Mouse (Mus musculus): ENCODE data around the gene Col9a1. TPM values are rescaled to one million over a fixed set of nuclear protein-coding genes. Genes with fewer than 3 reads are reported as not detected.

Col9a1 gene
- polyA plus RNA-seq, 1 experiment from 2014 or later: 0.07 TPM

DNA sequence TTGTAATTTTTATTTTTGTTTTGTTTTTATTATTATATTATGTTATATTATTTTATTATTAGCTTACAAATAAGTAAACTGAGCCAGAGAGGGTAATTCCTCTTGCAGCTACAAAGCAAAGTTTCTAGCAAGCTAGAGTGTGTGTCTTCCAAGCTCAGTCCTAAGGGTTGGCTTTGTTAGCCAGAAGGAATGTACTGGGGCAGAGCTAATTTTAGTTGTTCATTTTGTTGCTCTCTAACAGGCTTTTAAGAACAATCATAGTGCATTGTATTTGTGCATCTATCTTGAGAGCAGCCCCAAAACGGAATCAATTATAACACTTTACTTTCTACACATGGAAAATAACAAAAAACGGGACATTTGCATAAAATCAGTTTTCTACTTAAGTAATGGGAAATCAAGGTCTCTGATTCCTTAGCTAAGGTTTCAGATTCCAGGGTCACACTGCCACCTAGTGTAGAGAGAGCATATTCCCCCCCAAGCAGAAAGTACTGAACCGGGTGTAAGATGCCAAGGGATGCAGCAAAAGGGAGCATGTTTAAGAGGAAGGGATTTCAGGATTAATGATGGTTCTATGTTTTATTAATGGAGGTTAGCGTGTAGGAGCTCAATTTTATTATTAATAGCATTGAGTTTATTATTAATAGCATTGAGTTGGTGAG, 6.1 kb upstream of the Col9a1 start:
- 4% methylated on average over 4 of the region's 4 CpGs for WGBS (ENCODE audit: insufficient replicate concordance)
- ATAC-seq (ENCODE audit: low read depth): no peak
- Histone ChIP-seq H3K36me3 (ENCODE audit: control insufficient read depth, insufficient read depth) (no peaks in the 10 kb centered on the region), H3K9me3 (replicated peaks; ENCODE audit: control insufficient read depth, low read length) (no peaks in the 10 kb centered on the region), H3K27ac (ENCODE audit: low read length) (no peak overlapping the region), H3K27me3 (ENCODE audit: control insufficient read depth, insufficient read depth, low read depth, low read length) (no peaks in the 10 kb centered on the region), H3K4me2 (ENCODE audit: low read depth, low read length) (no peak overlapping the region), H3K9ac (ENCODE audit: low read depth, low read length) (no peak overlapping the region), H3K4me3 (ENCODE audit: low read depth, low read length) (no peak overlapping the region), H3K4me1 (ENCODE audit: control insufficient read depth, low read depth, low read length) (no peaks in the 10 kb centered on the region)

DNA sequence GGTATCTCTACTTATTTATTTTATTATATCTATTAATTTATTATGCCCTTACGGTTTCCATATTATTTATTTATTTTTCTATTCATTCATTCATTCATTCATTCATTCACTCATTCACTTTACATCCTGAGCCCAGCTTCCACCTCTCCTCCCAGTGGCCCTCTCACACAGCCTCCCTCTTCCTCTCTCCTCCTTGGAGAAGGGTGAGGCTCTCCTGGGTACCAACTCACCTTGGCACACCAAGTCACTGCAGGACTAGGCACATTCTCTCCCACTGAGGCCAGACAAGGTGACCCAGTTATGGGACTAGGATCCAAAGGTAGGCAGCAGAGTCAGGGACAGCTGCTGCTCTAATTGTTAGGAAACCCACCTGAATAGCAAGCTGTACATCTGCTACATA, 5.5 kb upstream of the Col9a1 start:
- Histone ChIP-seq H3K4me1 (ENCODE audit: control insufficient read depth, low read depth, low read length) (no peaks in the 10 kb centered on the region), H3K4me3 (ENCODE audit: low read depth, low read length) (no peak overlapping the region), H3K27ac (ENCODE audit: low read length) (no peak overlapping the region), H3K27me3 (ENCODE audit: control insufficient read depth, insufficient read depth, low read depth, low read length) (no peaks in the 10 kb centered on the region), H3K9ac (ENCODE audit: low read depth, low read length) (no peak overlapping the region), H3K9me3 (replicated peaks; ENCODE audit: control insufficient read depth, low read length) (no peaks in the 10 kb centered on the region), H3K36me3 (ENCODE audit: control insufficient read depth, insufficient read depth) (no peaks in the 10 kb centered on the region), H3K4me2 (ENCODE audit: low read depth, low read length) (no peak overlapping the region)
- no peak for ATAC-seq (ENCODE audit: low read depth)
- 33% methylated on average over 1 of the region's 1 CpGs for WGBS (ENCODE audit: insufficient replicate concordance)

DNA sequence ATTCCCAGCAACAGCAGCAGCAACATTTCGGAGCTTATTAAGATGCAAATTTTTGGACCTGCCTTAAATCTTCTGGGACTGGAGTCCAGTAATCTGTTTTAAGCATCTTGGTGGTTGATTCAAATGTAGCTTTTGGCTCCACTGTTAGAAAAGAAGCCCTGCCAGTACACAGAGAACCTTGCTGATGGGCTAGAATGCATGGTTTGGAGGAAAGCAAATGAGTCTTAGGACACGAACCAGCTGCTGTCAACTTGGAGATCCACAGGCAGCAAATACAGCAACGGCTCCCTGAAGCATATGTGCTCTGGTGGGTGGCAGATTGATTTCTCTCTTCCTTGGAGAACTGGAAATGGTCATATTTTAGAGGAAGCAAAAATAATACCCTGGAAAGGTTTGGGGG, 4.8 kb upstream of the Col9a1 start:
- H3K9me3 ChIP-seq (replicated peaks; ENCODE audit: control insufficient read depth, low read length): no peaks in the 10 kb centered on the region
- H3K9ac ChIP-seq (ENCODE audit: low read depth, low read length): no peak overlapping the region
- no peaks in the 10 kb centered on the region for H3K36me3 ChIP-seq (ENCODE audit: control insufficient read depth, insufficient read depth)
- H3K27ac ChIP-seq (ENCODE audit: low read length): no peak overlapping the region
- no peaks in the 10 kb centered on the region for H3K4me1 ChIP-seq (ENCODE audit: control insufficient read depth, low read depth, low read length)
- no peaks in the 10 kb centered on the region for H3K27me3 ChIP-seq (ENCODE audit: control insufficient read depth, insufficient read depth, low read depth, low read length)
- 32% methylated on average over 3 of the region's 3 CpGs for WGBS (ENCODE audit: insufficient replicate concordance)
- no peak for ATAC-seq (ENCODE audit: low read depth)
- H3K4me3 ChIP-seq (ENCODE audit: low read depth, low read length): no peak overlapping the region
- no peak overlapping the region for H3K4me2 ChIP-seq (ENCODE audit: low read depth, low read length)

DNA sequence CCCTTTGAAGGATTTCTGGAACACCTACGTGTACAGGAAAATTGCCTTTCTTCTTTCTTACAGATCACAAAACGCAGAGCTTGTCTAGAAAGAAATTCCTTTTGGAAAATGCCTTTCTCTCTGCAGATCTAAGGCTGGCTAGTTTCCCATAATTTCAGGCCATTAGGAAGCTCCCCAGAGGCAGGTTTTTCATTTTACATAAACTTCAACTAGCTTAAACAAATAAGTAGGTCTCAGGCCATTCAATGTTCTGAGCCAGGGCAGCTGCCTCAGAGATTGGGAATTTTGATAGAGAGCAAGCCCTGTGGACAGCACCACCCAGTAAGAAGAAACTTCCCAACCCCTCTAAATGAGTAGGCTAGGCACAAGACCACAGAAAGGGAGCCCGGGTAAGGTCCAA, 1.6 kb upstream of the Col9a1 start:
- H3K27me3 ChIP-seq (ENCODE audit: control insufficient read depth, insufficient read depth, low read depth, low read length): no peaks in the 10 kb centered on the region
- 54% methylated on average over 3 of the region's 3 CpGs for WGBS (ENCODE audit: insufficient replicate concordance)
- H3K4me3 ChIP-seq (ENCODE audit: low read depth, low read length): no peak overlapping the region
- no peaks in the 10 kb centered on the region for H3K4me1 ChIP-seq (ENCODE audit: control insufficient read depth, low read depth, low read length)
- no peak overlapping the region for H3K4me2 ChIP-seq (ENCODE audit: low read depth, low read length)
- no peak for ATAC-seq (ENCODE audit: low read depth)
- H3K27ac ChIP-seq (ENCODE audit: low read length): no peak overlapping the region
- no peaks in the 10 kb centered on the region for H3K9me3 ChIP-seq (replicated peaks; ENCODE audit: control insufficient read depth, low read length)
- H3K9ac ChIP-seq (ENCODE audit: low read depth, low read length): no peak overlapping the region
- no peaks in the 10 kb centered on the region for H3K36me3 ChIP-seq (ENCODE audit: control insufficient read depth, insufficient read depth)

DNA sequence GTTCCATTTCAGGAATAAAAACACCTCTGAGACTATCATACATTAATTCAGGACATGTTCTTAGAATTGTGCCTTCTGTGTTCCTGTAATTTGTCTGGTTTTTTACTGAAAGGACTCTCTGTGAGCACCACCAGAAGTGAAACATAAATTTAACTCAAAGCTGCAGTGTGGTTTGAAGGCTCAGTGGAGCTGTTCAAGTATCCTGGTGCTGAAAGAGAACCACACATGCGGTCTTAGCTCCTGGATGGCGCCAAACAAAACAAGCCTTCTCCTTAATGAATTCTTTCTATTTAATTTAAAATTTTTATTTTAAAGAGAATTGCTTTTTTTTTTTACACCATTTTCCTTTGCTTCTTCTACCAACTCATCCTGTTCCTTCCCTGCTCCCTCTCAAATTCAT, 2.4 kb downstream of the Col9a1 start:
- H3K27ac ChIP-seq (ENCODE audit: low read length): no peak overlapping the region
- no peaks in the 10 kb centered on the region for H3K4me1 ChIP-seq (ENCODE audit: control insufficient read depth, low read depth, low read length)
- H3K9ac ChIP-seq (ENCODE audit: low read depth, low read length): no peak overlapping the region
- H3K4me2 ChIP-seq (ENCODE audit: low read depth, low read length): no peak overlapping the region
- no peak for ATAC-seq (ENCODE audit: low read depth)
- no peaks in the 10 kb centered on the region for H3K9me3 ChIP-seq (replicated peaks; ENCODE audit: control insufficient read depth, low read length)
- H3K36me3 ChIP-seq (ENCODE audit: control insufficient read depth, insufficient read depth): no peaks in the 10 kb centered on the region
- no peaks in the 10 kb centered on the region for H3K27me3 ChIP-seq (ENCODE audit: control insufficient read depth, insufficient read depth, low read depth, low read length)
- no peak overlapping the region for H3K4me3 ChIP-seq (ENCODE audit: low read depth, low read length)
- 51% methylated on average over 2 of the region's 2 CpGs for WGBS (ENCODE audit: insufficient replicate concordance)

DNA sequence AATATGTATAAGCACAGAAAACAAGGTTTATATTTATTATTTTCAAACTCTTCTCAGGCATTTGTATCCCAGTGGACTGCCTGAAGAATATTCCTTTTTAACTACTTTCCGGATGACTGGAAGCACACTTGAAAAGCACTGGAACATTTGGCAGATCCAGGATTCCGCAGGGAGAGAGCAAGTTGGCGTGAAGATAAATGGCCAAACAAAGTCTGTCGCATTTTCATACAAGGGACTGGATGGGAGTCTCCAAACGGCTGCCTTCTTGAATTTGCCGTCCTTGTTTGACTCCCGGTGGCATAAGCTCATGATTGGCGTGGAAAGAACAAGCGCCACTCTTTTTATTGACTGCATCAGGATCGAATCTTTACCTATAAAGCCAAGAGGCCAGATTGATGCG, 7.6 kb downstream of the Col9a1 start:
- Histone ChIP-seq H3K27ac (ENCODE audit: low read length) (no peak overlapping the region), H3K4me3 (ENCODE audit: low read depth, low read length) (no peak overlapping the region), H3K9ac (ENCODE audit: low read depth, low read length) (no peak overlapping the region), H3K4me1 (ENCODE audit: control insufficient read depth, low read depth, low read length) (no peaks in the 10 kb centered on the region), H3K27me3 (ENCODE audit: control insufficient read depth, insufficient read depth, low read depth, low read length) (no peaks in the 10 kb centered on the region), H3K36me3 (ENCODE audit: control insufficient read depth, insufficient read depth) (no peaks in the 10 kb centered on the region), H3K4me2 (ENCODE audit: low read depth, low read length) (no peak overlapping the region), H3K9me3 (replicated peaks; ENCODE audit: control insufficient read depth, low read length) (no peaks in the 10 kb centered on the region)
- 64% methylated on average over 11 of the region's 11 CpGs for whole genome bisulfite sequencing (ENCODE audit: insufficient replicate concordance)
- ATAC-seq (ENCODE audit: low read depth): no peak

DNA sequence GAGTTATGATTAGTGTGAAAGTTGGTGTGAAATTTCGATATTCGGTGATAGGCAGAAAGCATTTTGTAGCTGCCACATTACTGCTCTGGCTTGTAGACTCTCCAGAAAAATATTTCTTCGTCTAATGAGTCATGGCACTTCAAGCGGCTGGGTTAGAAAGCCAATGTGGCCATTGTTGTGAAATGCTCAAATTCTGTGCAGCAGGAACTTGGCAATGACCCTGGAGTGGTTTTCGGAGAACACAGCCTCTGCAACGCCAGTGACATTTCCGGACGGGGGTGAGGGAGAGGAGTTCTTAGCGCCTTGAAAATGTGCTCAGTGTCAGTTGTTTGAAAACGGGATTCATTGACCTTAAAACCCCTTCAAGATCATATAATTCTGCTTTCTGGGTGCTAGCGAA, 9.6 kb downstream of the Col9a1 start:
- ATAC-seq (ENCODE audit: low read depth): no peak
- Histone ChIP-seq H3K9ac (ENCODE audit: low read depth, low read length) (no peak overlapping the region), H3K27ac (ENCODE audit: low read length) (no peak overlapping the region), H3K36me3 (ENCODE audit: control insufficient read depth, insufficient read depth) (no peaks in the 10 kb centered on the region), H3K4me2 (ENCODE audit: low read depth, low read length) (no peak overlapping the region), H3K27me3 (ENCODE audit: control insufficient read depth, insufficient read depth, low read depth, low read length) (no peaks in the 10 kb centered on the region), H3K9me3 (replicated peaks; ENCODE audit: control insufficient read depth, low read length) (no peaks in the 10 kb centered on the region), H3K4me1 (ENCODE audit: control insufficient read depth, low read depth, low read length) (no peaks in the 10 kb centered on the region), H3K4me3 (ENCODE audit: low read depth, low read length) (no peak overlapping the region)
- 60% methylated on average over 11 of the region's 11 CpGs for WGBS (ENCODE audit: insufficient replicate concordance)

DNA sequence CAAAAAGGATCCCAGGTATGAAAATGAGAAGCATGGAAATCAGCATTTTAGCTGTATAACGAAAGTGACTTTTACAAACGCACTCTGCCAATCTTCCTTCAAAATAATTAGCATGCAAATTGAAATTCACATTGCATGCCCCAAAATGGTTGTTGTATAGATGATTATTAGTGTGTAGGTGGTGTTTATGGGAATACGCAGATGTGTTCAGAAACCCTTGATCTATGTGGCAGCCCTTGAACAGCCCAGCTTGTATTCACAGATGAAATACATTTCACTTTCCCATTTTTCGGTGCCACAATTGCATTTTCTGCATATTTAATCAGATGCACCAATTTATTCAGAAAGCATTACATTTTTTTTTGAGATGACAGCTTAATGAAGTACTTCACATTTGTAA, 14.3 kb downstream of the Col9a1 start:
- Histone ChIP-seq H3K9ac (ENCODE audit: low read depth, low read length) (no peak overlapping the region), H3K4me2 (ENCODE audit: low read depth, low read length) (no peak overlapping the region), H3K27me3 (ENCODE audit: control insufficient read depth, insufficient read depth, low read depth, low read length) (no peaks in the 10 kb centered on the region), H3K4me3 (ENCODE audit: low read depth, low read length) (no peak overlapping the region), H3K27ac (ENCODE audit: low read length) (no peak overlapping the region), H3K36me3 (ENCODE audit: control insufficient read depth, insufficient read depth) (no peaks in the 10 kb centered on the region), H3K4me1 (ENCODE audit: control insufficient read depth, low read depth, low read length) (no peaks in the 10 kb centered on the region), H3K9me3 (replicated peaks; ENCODE audit: control insufficient read depth, low read length) (no peaks in the 10 kb centered on the region)
- WGBS (ENCODE audit: insufficient replicate concordance): 68% methylated on average over 4 of the region's 4 CpGs
- ATAC-seq (ENCODE audit: low read depth): no peak

DNA sequence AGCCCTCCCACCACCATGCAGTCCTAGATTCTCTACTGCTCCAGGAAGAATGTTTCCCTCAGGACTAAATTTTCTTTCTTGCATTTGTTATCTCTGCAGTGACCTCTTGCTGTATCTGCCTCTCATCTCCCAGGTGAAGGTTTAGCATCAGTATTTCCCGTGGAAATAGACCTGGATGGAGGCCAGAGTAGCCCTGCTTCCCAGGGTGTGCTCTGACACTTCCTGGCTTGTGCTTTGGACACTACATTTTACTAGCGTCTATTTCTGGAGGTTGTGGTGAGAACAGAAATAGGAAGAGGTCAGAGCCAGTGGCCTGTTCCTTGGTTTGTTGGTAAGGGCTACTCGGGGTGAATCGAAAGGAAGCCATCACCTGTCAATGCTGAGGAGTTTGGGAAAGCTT, 16.7 kb downstream of the Col9a1 start:
- H3K9me3 ChIP-seq (replicated peaks; ENCODE audit: control insufficient read depth, low read length): no peaks in the 10 kb centered on the region
- no peaks in the 10 kb centered on the region for H3K4me1 ChIP-seq (ENCODE audit: control insufficient read depth, low read depth, low read length)
- H3K9ac ChIP-seq (ENCODE audit: low read depth, low read length): no peak overlapping the region
- H3K4me2 ChIP-seq (ENCODE audit: low read depth, low read length): no peak overlapping the region
- no peak overlapping the region for H3K4me3 ChIP-seq (ENCODE audit: low read depth, low read length)
- no peaks in the 10 kb centered on the region for H3K36me3 ChIP-seq (ENCODE audit: control insufficient read depth, insufficient read depth)
- no peaks in the 10 kb centered on the region for H3K27me3 ChIP-seq (ENCODE audit: control insufficient read depth, insufficient read depth, low read depth, low read length)
- no peak for ATAC-seq (ENCODE audit: low read depth)
- 25% methylated on average over 4 of the region's 4 CpGs for WGBS (ENCODE audit: insufficient replicate concordance)
- H3K27ac ChIP-seq (ENCODE audit: low read length): no peak overlapping the region
